Mouse (Mus musculus) Muller cell, postnatal 12 days (primary cell): ENCODE measurements around the gene Ano1.

Experiments used
- DNase-seq: peaks from one replicate; pipeline ENCODE4 v3.0.0-alpha.2; 2015; ENCODE audit errors: inconsistent ontology term

The Ano1 gene

DNA sequence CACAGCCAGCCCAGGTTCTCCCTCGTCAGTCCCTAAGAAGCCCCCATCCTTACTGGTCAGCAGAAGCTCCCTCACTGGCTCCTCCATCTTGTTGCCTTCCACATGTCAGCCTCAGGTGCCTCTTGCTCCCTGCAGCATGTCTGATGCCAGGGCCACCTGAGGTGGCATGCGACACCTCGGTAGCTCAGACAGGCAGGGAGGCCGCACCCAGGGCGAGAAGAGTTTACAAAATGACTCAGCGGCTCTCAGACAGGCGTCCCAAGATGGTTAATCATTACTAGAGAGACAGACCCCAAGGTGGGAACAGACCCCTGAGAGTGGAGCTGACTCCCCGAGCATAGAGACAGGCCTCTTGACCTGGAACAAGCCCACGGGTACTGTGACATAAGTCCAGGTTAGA is at the start of gene Ano1:
Ano1 (minus strand) TSS at position 142 of the 400 bp plus-strand sequence.
- no peak for DNase-seq

DNA sequence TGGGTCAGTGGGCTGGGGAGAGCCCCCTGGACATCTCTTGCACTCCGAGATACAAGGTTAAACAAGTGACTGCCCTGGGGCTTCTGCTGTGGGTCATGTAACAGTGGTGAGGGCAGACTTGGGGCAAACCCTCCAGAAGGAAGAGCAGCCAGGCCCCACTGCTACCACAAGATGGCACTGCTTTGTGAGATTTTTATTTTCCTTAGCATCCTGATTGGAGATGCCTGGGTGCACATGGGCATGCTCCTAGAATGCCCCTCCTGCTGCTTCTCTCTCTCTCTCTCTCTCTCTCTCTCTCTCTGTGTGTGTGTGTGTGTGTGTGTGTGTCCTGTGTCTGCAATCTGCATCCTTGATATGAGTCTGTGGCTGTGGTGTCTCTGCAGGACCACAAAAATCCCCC is 46.7 kb upstream of the Ano1 start:
- peak; percentile 44 for DNase-seq

DNA sequence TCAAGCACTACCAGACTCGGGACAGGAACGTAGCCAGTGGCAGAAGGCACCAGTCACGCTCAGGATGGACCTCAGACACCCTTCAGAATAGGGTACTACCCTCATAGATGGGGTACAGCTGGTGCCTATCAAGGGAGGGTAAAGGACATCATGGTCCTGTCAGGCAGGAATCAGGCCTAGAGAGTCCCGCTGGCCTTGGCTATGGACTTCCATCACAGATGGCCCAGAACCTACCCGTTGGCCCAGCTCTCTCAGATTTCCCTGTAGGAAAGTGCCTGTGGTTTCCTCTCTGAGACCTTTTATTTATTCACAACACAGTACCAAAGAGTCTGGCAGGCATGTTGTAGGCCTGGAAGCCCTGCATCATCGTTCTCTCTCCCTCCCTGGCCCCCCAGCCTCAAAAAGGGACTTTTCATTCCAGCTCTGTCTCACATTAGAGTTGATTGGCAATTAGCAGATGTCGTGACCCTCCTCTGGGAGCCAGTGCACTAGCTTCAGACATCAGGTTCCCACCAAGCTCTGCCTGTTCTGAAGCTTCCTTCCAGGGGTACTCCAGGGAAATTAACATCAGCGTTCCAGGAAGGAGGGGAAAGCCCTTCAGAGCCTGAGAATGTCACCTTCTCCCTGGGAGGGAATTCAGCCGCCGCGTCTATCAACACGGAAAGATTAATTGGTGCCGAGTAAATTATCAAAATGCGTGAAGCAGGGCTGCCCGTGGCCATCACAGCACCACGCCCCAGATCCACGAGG is 45.4 kb upstream of the Ano1 start:
- no peak for DNase-seq

DNA sequence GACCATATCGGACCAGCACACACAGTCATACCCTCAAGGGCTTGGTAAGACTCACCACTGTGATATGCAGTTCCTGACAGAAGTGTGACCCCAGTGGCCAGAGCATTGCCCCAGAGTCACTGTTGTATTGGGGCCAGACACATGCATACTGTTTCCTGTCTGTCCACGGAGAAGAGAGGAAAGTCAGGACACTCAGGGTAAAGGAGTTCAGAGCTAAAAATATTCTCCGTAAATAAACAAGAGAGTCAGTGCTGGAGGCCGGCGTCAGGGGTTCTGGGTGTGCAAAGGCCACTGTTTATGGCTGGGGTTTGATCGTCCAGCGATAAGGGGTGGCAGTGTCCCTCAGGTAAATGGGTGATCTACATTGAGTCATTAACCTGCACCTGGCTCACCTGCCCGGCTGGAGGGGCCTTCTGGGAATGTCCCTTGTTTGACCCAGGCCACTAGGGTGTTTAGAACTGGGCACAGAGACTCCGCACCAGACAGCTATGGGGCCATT is 44.3 kb upstream of the Ano1 start:
- no peak for DNase-seq

DNA sequence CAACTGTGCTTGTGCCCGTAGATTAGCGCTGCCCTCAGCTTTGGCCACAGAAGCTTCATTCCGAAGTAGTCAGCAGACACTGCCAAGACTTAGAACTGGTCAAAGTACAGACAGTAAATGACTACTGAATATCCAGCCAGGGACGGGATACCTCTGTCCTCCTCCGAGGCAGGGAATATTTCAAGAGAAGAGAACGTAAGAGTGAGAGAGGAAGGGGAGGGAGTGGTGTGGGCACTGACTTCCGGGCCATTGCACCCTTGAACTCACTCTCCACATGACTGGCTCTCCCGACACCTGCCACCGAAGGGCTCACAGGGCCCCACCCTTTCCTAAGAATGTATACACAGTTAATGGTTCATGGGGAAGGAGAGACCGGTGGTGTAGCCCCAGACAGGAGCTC is 41.5 kb upstream of the Ano1 start:
- no peak for DNase-seq

DNA sequence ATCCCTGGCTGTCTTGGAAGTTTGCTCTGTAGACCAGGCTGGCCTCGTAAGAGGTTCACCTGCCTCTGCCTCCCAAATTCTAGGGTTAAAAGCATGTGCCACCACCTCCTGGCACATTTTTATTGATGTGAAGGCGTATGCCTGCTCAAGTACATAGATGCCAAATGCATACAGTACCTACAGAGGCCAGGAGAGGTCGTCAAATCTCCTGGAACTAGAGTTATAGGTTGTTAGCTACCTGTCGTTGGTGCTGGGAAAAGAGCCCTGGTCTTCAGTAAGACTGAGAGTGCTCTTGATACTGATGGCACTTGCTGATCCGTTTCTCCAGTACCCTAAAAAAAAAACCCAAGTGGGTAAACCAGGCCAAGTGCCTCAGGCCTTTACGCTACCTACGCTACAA is 39.7 kb upstream of the Ano1 start:
- DNase-seq: no peak

DNA sequence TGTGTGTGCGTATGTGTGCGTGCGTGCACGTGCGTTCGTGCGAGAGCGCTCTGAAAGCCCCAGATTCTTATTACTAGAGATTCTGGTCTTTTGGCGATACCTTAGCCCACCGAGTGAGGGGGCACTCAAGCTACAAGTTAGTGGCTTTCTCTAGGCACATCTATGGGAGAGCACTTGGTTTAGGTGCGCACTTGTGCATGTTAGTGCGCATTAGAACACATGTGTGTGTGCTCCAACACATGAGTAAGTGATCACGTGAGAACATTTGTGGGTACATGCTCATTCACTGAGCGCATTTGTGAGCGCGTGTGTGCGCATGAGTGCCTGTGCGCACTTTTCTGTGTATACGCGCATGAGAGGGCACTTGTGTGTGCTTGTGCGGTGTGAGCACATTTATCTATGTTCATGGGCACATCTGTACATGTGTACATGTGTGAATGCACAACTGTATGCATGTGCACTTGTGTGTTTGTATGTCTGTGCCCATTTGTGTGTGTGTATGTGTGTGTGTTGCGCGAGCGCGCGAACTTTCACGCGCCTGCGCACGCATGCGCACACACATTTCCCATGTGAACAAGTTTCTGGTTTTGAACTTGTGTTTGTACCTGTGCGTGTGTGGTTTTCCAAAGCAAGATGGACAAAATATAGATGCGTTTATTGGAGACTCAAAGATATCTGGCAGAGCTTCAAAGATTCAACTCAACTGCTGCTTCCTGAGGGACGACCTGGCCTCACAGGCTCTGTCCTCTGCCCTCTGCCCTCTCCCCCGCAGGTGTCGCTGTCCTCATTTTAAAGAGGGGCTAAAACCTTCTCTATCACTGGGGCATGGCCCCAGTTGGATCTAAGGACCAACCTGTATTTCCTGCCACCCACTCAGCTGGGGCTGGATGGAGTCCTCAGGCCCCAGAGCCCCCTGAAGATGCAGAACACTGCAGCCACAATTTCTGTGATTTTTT is 38.1 kb upstream of the Ano1 start:
- no peak for DNase-seq

DNA sequence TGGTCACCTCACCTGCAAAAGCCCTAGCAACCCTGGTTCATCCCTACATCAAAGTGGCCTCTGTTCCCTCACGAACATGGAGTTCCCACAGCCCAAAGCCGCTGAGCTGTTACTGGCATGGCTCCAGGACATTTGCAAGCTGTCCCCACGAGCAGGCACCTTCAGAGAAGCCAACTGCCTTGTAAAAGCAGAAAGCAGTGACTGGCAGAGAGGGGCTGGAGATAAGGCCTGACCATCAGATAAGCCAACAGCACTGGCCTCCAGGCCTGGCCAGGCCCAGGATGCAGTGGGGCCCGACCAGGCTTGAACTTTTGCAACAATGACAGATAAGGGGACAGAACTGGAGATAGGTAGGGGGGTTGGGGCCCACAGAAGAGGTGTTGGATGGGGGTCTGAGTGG is 36.9 kb upstream of the Ano1 start:
- DNase-seq: no peak

DNA sequence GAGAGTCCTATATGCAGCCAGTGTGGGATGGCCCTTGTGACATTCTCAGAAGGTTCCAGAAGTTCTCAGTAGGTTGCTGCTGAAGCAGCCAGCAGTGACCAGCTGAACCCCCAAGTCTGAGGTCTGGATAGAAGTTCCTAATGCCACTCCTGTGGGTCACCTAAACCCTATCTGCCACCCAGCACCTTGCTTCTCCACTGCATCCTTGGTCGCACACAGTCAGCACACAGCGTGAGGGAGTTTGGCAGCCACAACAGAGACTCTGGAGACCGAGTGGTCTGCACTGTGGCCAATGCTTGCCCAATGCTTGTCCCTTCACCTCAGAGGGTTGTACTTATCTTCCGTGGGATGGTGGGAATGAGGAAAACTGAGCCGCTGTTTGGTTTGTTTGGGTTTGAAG is 35.7 kb upstream of the Ano1 start:
- no peak for DNase-seq

DNA sequence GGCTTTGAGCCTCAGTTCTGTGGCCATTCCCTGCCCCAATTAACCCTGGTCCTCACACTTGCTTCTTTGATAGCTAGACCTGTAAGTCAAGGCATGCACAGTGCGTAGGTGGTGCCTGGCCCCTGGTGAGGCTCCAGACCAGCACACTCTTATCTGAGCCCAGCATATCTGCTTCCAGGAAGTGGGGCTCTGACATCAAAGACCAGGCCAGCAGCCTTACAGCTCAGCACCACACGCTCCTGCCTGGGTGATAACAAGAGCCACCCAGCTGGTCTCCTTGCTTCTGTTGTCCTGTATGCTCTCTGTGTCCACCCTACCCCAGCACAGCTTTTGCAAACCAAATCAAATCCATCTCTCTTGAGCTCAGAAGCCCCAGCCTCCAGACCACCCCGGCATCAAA is 34.8 kb upstream of the Ano1 start:
- no peak for DNase-seq

DNA sequence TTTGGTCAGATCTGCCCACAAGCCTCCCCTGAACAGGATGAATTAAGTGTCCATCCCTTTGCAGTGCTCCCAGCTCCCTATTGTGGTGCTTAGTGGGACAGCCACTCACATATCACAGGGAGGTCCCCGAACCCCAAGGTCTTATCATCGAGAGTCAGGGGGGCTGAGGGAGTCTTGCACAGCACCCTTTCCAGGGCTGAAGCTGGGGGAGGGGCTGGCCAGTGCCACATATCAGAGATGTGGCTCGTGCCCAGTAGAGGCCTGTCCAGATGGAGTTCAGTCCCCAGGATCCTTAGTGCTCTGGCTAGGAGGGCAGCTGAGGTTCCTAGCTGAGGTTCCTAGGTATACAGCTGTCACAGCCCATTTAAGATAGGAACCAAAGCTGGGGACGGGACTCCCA is 32.4 kb upstream of the Ano1 start:
- DNase-seq: no peak

DNA sequence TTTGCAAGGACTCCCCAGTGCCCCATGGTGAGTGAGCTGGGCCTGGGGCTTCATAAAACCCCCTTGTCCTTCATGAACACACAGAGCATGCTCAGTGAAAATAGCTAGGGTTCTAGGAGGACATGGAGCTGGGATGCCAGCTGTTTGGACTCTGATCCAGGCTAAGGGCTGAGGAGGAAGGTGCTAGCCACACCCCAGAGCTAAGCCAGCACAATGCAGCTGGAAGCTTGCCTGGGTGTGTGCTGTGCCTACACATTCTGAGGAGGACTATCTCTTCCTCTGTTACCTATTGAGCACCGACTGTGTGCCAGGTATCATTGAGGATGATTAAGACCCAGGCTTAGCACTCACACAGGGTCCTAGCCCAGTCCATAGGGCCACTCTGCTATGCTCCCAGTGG is 30.6 kb upstream of the Ano1 start:
- DNase-seq: no peak

DNA sequence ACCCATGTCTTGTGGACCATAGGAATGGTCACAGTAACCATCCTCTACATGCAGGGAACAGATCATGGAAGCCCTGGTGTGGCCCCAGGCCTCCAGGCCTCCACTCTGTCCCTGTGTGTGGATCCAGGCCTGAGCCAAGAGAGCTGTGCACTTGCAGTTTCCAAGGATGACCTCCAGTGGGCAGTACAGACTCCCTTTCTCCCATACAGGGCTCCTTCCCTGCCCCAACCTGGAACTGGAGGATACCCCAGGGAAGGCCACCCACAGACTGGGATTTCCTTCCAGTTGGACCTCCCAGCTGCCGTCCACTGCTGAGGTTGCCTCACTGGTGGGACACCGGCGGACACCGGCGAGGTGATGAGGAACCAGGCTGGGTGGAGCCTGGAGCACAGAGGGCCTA is 29.6 kb upstream of the Ano1 start:
- no peak for DNase-seq

DNA sequence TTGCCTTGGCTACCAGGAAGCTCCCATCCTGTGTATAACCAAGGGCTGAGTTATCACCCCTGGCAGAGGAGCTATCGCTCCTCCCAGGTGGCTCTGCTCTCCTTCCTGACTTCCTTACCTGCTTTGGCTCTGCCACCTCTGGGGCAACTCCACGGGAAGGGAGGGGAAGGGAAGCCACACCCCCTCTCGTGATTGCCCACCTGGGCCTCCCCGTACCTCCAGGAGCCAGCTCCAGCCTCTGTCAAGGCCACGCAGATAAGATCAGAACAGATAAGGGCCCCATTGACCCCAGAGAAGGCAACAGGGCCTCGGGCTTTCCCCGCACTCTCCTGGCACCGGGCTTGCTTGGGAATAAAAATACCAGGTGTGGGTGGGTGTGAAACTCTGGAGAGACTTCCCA is 28.4 kb upstream of the Ano1 start:
- no peak for DNase-seq

DNA sequence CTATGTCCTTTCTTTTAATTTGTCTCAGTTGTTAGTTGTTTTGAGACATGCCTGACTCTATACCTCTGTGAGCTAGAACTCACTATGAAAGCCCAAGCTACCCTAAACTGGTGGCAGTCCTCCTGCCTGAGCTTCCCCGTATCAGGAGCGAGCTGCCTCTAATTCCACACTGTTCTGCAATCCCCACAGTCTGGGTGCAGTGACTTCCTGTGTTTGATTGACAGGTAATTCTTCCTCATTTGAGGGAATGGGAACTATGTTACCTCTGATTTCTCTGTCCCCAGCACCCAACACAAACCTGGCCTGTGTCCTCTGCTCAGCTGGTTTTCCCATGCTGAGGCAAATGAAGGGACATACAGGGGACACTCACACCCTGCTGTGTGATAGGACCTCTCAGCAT is 27.9 kb upstream of the Ano1 start:
- no peak for DNase-seq

DNA sequence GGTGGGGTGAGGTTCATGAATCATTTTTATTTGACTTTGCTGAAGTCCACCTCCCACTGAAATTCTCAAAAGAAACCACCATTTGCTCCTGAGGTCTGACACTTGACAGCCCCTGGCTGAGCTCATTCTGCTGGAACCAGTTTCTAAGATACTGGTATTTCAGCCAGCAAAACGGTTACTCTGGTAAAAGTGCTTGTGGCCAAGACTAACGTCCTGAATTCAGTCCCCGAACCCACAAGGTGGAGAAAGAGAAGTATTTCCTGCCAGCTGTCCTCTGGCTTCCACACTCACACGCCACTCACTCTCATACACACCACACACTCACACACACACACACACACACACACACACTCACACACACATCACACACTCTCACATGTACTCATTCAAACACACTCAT is 26.0 kb upstream of the Ano1 start:
- DNase-seq: no peak

DNA sequence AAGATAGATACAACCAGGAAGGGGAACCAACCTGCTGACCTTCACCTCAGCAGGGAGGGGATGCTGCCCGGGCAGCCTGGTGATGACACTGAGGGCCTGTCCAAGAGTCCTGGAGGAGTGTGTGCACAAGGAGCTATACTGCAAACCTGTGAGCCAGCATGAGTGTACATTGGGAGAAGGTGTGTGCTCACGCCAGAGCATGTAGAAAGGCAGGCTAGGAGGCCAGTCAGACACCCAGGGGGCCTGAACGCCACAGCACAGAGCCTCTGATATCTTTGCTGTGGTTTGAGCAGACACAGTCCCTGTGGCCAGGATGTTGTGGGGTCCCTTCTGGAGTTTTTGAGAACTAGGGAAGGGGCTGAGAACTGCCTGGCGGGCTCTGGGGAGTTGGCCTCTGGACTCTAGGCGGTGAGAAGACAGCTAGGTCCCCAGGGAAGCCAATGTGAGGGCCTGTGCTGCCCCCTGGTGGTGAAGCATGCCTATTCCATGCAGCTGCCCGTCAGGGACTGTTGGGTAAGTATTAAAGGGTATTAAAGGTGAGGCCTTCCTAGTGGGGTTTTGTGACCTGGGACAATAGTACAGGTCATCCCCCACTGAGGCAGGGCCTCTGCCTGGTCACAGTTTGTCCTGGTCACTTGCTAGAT is 24.2 kb upstream of the Ano1 start:
- DNase-seq: peak; percentile 80

DNA sequence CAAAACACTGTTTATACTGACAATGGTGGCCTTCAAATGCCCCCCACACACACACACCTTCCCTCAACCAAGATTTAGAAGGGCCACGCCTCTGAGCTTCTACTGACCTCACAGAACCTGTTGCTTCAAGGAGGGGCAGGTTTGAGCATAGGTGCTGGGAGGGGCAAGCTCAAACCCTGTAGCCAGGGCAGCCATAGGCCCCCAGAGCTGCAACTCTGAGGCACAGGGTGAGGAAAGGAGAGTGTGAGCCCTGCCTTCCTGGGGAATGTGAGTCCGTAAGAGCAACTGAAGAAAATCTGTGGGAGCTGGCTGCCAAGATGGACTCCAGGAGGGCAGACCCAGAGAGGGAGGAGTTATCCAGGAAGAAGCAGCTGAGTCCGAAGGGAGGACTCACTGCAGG is 23.4 kb upstream of the Ano1 start:
- DNase-seq: no peak

DNA sequence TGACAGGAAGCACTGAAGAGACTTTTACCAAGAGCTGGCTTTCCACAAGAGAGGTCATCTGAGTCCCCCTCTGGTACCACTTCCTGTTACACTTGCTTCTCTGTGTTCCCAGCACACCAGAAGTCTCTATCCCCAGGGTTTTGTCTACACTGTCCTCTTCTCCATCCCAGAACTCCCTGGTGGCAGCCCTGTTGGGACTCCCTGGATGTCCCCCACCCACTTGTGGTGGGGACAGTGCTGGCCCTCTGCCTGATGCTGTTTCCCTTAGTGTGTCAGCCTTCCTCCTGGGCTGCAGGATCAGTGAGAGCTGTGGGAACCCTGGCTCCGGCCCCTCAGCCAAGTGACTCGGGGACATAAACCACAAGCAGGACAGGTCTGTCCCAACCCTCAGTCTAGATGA is 22.5 kb upstream of the Ano1 start:
- DNase-seq: no peak

DNA sequence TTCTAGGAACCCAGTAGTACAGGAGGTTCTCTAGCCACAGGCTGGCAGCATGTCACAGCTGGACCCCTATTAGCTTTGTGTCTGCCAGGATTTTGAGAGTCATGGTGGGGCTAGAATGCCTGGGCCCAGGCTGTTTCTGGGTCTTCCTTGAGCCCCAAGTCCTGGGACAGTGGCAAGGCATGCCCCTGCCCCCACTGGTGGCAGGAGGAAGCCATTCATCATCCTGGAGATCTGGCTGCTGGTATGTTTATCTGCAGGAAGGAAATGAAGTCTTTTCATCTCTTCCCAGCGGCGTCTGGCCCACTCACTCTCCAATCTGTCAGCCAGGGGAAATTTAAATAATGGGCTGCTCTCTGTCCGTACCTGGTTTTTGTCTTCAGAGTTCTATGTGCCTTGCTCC is 18.3 kb upstream of the Ano1 start:
- DNase-seq: no peak

DNA sequence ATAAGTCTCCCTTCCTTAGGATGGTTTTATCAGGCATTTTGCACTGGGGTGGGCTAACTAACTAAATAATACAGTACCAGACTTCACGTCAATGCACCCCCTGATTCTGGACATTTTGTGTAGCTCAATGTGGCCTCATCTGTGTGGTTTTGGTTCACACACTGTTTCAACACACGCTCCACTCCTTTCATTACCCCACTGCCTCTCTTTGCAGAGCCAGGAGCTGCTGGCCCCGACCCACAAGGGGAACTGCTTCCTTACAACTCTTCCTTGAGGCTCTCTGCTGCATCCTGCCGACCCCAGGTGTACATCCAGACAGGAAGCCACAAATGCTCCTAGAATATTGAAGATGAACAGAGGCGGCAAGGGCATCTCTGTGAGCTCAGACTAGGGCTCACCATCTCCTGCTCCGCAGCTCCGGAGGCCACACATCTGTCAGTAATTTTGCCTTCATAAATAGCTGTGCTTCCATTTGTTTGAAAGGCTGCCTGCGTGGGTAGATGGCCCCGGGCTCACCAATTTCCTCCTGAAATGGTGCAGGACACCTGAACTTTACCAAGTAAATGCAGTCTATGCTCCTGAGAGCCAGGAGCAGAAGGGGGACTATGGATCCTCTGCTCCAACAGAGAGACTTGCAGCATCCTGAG is 17.8 kb upstream of the Ano1 start:
- no peak for DNase-seq

DNA sequence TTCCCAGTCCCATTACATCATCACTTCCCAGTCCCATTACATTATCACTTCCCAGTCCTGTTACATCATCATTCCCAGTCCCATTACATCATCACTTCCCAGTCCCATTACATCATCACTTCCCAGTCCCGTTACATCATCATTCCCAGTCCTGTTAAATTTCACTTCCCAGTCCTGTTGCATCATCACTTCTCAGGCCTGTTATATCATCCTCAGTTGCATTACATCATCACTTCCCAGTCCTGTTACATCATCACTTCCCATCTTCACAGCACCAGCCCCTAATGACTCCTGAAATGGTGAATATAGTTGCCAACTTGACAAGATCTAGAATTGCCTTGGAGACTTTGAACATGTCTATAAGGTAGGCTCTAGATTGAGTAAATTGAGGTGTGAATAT is 17.1 kb upstream of the Ano1 start:
- DNase-seq: no peak
